ENCODE assay signal across 12 mouse cellular contexts in the genomic region with DNA sequence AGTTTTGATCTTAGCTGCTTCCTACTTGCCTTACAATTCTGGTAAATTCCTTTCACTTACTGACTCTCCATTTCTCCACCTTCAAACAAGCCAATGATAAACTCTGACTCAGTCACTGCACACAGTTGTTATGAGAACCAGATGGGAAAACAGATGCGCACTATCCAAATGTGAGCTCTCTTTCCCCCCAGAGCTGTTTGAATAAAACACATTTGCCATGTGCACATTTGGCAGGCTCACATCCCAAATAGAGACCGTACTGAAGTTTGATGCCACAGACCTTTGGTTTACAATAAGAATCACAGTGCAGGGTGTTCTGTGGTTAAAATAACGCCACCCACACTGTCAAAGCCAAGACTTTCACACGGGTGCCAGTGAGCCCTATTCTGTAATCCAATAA. TPM values are rescaled to one million over a fixed set of nuclear protein-coding genes. Genes with fewer than 3 reads are reported as not detected.
DNase-seq lines count a peak whose midpoint lies in the region; ATAC-seq and TF ChIP-seq lines count a peak whose summit lies in the region.
"Had no signal": no experiment of that assay in that cellular context is flagged by ENCODE, and none has a peak within 500 bp of the region (broad histone marks: within the 10 kb centered on the region; RNA-seq: fewer than 3 reads in every experiment).

No protein-coding gene starts in this region.

- TF ChIP-seq CTCF in brain, embryonic 14.5 days (IDR thresholded peaks at IDR 0.05; ENCODE audit: borderline replicate concordance, extremely low read depth, insufficient read depth, insufficient read length): no peak

- H3K27me3 ChIP-seq in limb, embryonic 14.5 days (ENCODE audit: control insufficient read depth, insufficient read depth, low read length): no peaks in the 10 kb centered on the region
- H3K27me3 ChIP-seq: forebrain, embryonic 15.5 days; hindbrain, embryonic 15.5 days; stomach, embryonic 15.5 days had no signal

- peak; percentile 46 to 58 for DNase-seq in frontal cortex, postnatal 36 days (ENCODE audit: low spot score in 2 of 2)
- no peak for DNase-seq in frontal cortex, postnatal 14 days (ENCODE audit: low spot score in 2 of 2)
- peak; percentile 63 for DNase-seq in brain, embryonic 14.5 days (ENCODE audit: low read depth)
- peak; percentile 24 for DNase-seq in gonadal fat pad, adult 2 months (ENCODE audit: low read depth)
- peak; percentile 81 for DNase-seq in limb, embryonic 14.5 days (ENCODE audit: low spot score)
- no peak for DNase-seq in natural killer cell, adult 2 months (ENCODE audit: low spot score in 2 of 2)
- no peak for DNase-seq in c-Kit-positive CD71-positive TER-119-positive erythroid progenitor cells, embryonic 14.5 days (ENCODE audit: low spot score)
- DNase-seq in kidney, postnatal 36 days: no peak

- WGBS in limb, embryonic 14.5 days: 37% methylated on average over 4 of the region's 4 CpGs

- H3K36me3 ChIP-seq in limb, embryonic 14.5 days (ENCODE audit: control insufficient read depth, insufficient read depth, low read length): no peaks in the 10 kb centered on the region
- H3K36me3 ChIP-seq: forebrain, embryonic 15.5 days; hindbrain, embryonic 15.5 days; stomach, embryonic 15.5 days had no signal

- ATAC-seq in limb, embryonic 14.5 days (ENCODE audit: low FRiP score, low read depth): peak; percentile 67; the same call in 1 of the 2 replicates
- ATAC-seq: forebrain, embryonic 15.5 days had no signal

- no peaks in the 10 kb centered on the region for H3K9me3 ChIP-seq in limb, embryonic 14.5 days (ENCODE audit: control insufficient read depth, low read length)
- H3K9me3 ChIP-seq: forebrain, embryonic 15.5 days; hindbrain, embryonic 15.5 days; stomach, embryonic 15.5 days had no signal

- no peak overlapping the region for H3K9ac ChIP-seq in limb, embryonic 14.5 days (ENCODE audit: low read depth, low read length, severe bottlenecking)
- H3K9ac ChIP-seq: forebrain, embryonic 15.5 days; hindbrain, embryonic 15.5 days; stomach, embryonic 15.5 days had no signal

- no peak for TF ChIP-seq POLR2A in brain, embryonic 14.5 days (IDR thresholded peaks at IDR 0.05; ENCODE audit: borderline replicate concordance, extremely low read depth, insufficient read depth, insufficient read length, poor library complexity, severe bottlenecking)
- no peak for TF ChIP-seq POLR2A in limb, embryonic 14.5 days (IDR thresholded peaks at IDR 0.05; ENCODE audit: borderline replicate concordance, extremely low read depth, insufficient read depth, insufficient read length)

- H3K4me3 ChIP-seq in limb, embryonic 14.5 days (replicated peaks; ENCODE audit: low read length): no peak overlapping the region
- H3K4me3 ChIP-seq: forebrain, embryonic 15.5 days; hindbrain, embryonic 15.5 days; stomach, embryonic 15.5 days had no signal

- peaks cover 5% of the 10 kb centered on the region; the same call in 1 of the 2 replicates for H3K4me1 ChIP-seq in limb, embryonic 14.5 days (ENCODE audit: control insufficient read depth, insufficient read depth, low read length)
- H3K4me1 ChIP-seq: forebrain, embryonic 15.5 days; hindbrain, embryonic 15.5 days; stomach, embryonic 15.5 days had no signal

- H3K27ac ChIP-seq in limb, embryonic 14.5 days (replicated peaks; ENCODE audit: low read depth, low read length): no peak overlapping the region
- H3K27ac ChIP-seq: forebrain, embryonic 15.5 days; hindbrain, embryonic 15.5 days; macrophage; stomach, embryonic 15.5 days had no signal

- no peak overlapping the region for H3K4me2 ChIP-seq in limb, embryonic 14.5 days (replicated peaks; ENCODE audit: low read depth, low read length, severe bottlenecking)
- H3K4me2 ChIP-seq: forebrain, embryonic 15.5 days; hindbrain, embryonic 15.5 days; stomach, embryonic 15.5 days had no signal

RNA-seq across cellular contexts. Expression of a gene that starts 43.8 kb away (rescaled TPM):
- polyA plus RNA-seq in brain, embryonic 14.5 days (2012; rRNA removed): 26.5 and 29.5 TPM in 2 replicates
- 39.0 and 40.3 TPM in 2 replicates for polyA plus RNA-seq in gonadal fat pad, adult 2 months (2012; rRNA removed)
- polyA plus RNA-seq in limb, embryonic 14.5 days (2012; rRNA removed): 12.0 and 12.9 TPM in 2 replicates
- 11.7 and 12.4 TPM in 2 replicates for polyA plus RNA-seq in limb, embryonic 14.5 days (2014; fragmentation: Nextera tagmentation; extraction: Ambion mirVana)

Comparison
In these comparisons a context has a peak if more than half of its experiments do, and no peak if none do; other contexts are left out.
1. DNase-seq: peak in frontal cortex, postnatal 36 days (2 of 2), brain, embryonic 14.5 days (single experiment), gonadal fat pad, adult 2 months (single experiment) and limb, embryonic 14.5 days (single experiment); none in frontal cortex, postnatal 14 days (0 of 2), natural killer cell, adult 2 months (0 of 2), c-Kit-positive CD71-positive TER-119-positive erythroid progenitor cells, embryonic 14.5 days (single experiment) and kidney, postnatal 36 days (0 of 2).